Mouse (Mus musculus): ENCODE results near the gene Scyl2. TPM values are rescaled to one million over a fixed set of nuclear protein-coding genes. Genes with fewer than 3 reads are reported as not detected.
A peak's percentile ranks its signal among the peaks of the same experiment; 100 is the strongest.
"Not testable (repeated sequence)": the region's sequence is repeated elsewhere in the genome, so short reads cannot be mapped to it uniquely, and the experiment has no call there.

Scyl2 gene
- total and polyA plus RNA-seq, 2 experiments from 2014 or later: 7.0 to 35.6 TPM

DNA sequence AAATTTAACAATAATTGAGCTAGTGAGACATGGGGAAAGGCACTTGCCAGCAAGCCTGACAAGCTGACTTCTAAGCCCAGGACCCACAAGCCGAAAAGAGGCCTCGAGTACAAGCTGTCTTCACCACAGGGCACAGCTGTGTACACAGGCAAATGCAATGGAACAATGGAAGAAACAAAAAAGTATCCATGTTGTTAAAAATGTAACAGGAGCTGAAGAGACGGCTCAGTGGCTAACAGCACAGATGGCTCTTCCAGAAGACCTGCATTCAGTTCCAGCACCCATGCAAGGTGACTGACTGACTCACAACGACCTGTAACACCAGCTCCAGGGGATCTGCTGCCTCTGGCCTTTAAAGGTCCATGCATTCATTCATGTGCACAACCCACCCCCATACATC lies 9.5 kb downstream of the Scyl2 start:
- Histone ChIP-seq H3K36me3 (ENCODE audit: insufficient read depth, low read length) (peaks cover 9% of the 10 kb centered on the region), H3K4me2 (ENCODE audit: low read depth, low read length, poor library complexity, severe bottlenecking) (no peak overlapping the region), H3K27me3 (ENCODE audit: insufficient read depth, low read length) (no peaks in the 10 kb centered on the region), H3K27ac (ENCODE audit: low read depth, low read length) (no peak overlapping the region), H3K9me3 (ENCODE audit: low read length) (no peaks in the 10 kb centered on the region), H3K4me1 (ENCODE audit: insufficient read depth, low read length) (no peaks in the 10 kb centered on the region), H3K9ac (replicated peaks; ENCODE audit: low read length, poor library complexity, severe bottlenecking) (no peak overlapping the region), H3K4me3 (ENCODE audit: low read depth, low read length) (no peak overlapping the region)
- TF ChIP-seq CTCF (IDR thresholded peaks at IDR 0.05): no peak
- DNase-seq (ENCODE audit: low spot score) (peak; percentile 18), ATAC-seq (ENCODE audit: low FRiP score) (no peak)
- WGBS: 54% methylated on average over 4 of the region's 4 CpGs

DNA sequence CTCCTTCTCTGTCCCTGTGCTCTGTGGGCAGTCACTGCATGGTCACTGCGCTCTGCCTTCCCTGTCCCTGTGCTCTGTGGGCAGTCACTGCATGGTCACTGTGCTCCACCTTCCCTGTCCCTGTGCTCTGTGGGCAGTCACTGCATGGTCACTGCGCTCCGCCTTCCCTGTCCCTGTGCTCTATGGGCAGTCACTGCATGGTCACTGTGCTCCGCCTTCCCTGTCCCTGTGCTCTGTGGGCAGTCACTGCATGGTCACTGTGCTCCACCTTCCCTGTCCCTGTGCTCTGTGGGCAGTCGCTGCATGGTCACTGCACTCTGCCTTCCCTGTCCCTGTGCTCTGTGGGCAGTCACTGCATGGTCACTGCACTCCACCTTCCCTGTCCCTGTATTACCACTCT lies 15.7 kb downstream of the Scyl2 start:
- not testable (repeated sequence) for H3K4me2 ChIP-seq (ENCODE audit: low read depth, low read length, poor library complexity, severe bottlenecking); H3K27ac ChIP-seq (ENCODE audit: low read depth, low read length); H3K4me1 ChIP-seq (ENCODE audit: insufficient read depth, low read length); H3K9ac ChIP-seq (replicated peaks; ENCODE audit: low read length, poor library complexity, severe bottlenecking); ATAC-seq (ENCODE audit: low FRiP score); H3K27me3 ChIP-seq (ENCODE audit: insufficient read depth, low read length); H3K4me3 ChIP-seq (ENCODE audit: low read depth, low read length); H3K9me3 ChIP-seq (ENCODE audit: low read length); DNase-seq (ENCODE audit: low spot score); H3K36me3 ChIP-seq (ENCODE audit: insufficient read depth, low read length)
- 96% methylated on average over 5 of the region's 5 CpGs for WGBS

DNA sequence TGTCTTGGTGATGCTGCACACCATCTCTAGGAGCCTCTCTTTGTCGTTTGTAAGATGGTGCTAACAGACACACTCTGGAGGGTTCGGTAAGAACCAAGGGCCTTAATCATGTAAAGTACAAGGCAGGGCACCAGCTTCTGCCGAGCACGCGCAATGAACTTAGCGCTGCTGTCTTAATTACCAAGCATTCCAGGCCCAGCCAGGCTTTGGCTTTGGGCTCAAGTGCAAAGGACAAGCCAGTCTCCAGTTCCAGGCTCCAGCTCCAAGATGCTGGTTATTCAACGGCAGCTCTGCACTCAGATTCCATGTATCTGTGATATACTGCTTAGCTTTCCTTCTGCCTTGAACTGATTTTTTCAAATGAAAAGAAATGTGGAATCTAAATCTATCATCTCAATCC lies 18.5 kb downstream of the Scyl2 start:
- peaks cover 7% of the 10 kb centered on the region for H3K36me3 ChIP-seq (ENCODE audit: insufficient read depth, low read length)
- H3K27ac ChIP-seq (ENCODE audit: low read depth, low read length): no peak overlapping the region
- H3K27me3 ChIP-seq (ENCODE audit: insufficient read depth, low read length): no peaks in the 10 kb centered on the region
- H3K9me3 ChIP-seq (ENCODE audit: low read length): no peaks in the 10 kb centered on the region
- ATAC-seq (ENCODE audit: low FRiP score) (no peak), DNase-seq (ENCODE audit: low spot score) (no peak)
- no peak overlapping the region for H3K4me3 ChIP-seq (ENCODE audit: low read depth, low read length)
- no peaks in the 10 kb centered on the region for H3K4me1 ChIP-seq (ENCODE audit: insufficient read depth, low read length)
- WGBS: 81% methylated on average over 7 of the region's 7 CpGs
- no peak overlapping the region for H3K9ac ChIP-seq (replicated peaks; ENCODE audit: low read length, poor library complexity, severe bottlenecking)
- no peak for TF ChIP-seq CTCF (IDR thresholded peaks at IDR 0.05)
- H3K4me2 ChIP-seq (ENCODE audit: low read depth, low read length, poor library complexity, severe bottlenecking): no peak overlapping the region

DNA sequence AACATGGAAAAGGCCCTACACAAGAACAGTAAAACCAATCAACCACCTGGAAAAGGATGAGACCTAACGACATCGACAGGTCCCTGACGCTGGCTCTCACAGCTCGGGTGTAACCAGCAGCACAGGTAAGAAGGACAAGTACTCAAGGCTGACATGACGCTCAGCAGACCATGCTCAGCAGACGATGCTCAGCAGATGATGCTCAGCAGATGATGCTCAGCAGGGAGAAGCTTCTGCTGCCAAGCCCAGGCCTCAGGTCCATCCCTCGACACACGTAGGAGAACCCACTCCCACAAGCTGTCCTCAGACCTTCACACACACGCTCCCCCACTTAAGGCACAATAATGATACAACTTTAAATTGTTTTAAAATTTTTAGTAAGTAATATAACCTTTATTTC lies 20.4 kb downstream of the Scyl2 start:
- Histone ChIP-seq H3K4me2 (ENCODE audit: low read depth, low read length, poor library complexity, severe bottlenecking) (no peak overlapping the region), H3K27me3 (ENCODE audit: insufficient read depth, low read length) (no peaks in the 10 kb centered on the region), H3K4me3 (ENCODE audit: low read depth, low read length) (no peak overlapping the region), H3K27ac (ENCODE audit: low read depth, low read length) (no peak overlapping the region), H3K36me3 (ENCODE audit: insufficient read depth, low read length) (peaks cover 12% of the 10 kb centered on the region), H3K9ac (replicated peaks; ENCODE audit: low read length, poor library complexity, severe bottlenecking) (no peak overlapping the region), H3K4me1 (ENCODE audit: insufficient read depth, low read length) (no peaks in the 10 kb centered on the region), H3K9me3 (ENCODE audit: low read length) (no peaks in the 10 kb centered on the region)
- WGBS: 93% methylated on average over 9 of the region's 9 CpGs
- no peak for ATAC-seq (ENCODE audit: low FRiP score)
- TF ChIP-seq CTCF (IDR thresholded peaks at IDR 0.05): no peak
- peak; percentile 51 for DNase-seq (ENCODE audit: low spot score)

DNA sequence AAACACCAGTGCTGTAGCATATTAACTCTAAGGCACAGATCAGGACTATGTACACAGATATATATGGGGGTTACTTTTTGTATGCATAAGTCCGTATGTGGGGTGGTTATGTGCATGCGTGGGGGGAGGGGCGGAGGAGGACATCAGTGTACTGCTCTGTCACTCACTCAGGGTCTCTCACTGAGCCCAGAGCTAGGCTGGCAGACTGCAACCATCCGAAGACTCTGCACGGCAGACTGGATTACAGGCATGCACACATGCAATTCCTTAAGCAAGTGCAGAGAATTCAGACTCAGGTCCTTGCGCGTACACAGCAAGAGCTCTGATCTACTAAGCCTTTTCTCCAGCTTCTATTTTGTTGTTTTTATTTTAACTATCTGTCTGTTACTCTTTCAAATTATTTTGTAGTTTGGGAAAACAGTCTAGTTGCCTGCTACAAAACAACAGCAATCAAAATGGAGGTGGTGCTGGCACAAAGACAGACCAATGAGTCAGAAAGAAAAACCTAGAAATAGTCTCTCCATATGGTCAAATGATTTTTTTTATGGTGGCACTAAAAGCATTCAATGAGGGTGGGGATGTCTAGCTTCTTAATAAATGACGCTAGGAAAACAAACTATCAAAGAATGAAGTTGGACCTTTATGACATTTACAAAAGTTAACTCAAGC lies 21.0 kb downstream of the Scyl2 start:
- H3K4me3 ChIP-seq (ENCODE audit: low read depth, low read length): no peak overlapping the region
- no peak overlapping the region for H3K9ac ChIP-seq (replicated peaks; ENCODE audit: low read length, poor library complexity, severe bottlenecking)
- DNase-seq (ENCODE audit: low spot score): no peak
- H3K9me3 ChIP-seq (ENCODE audit: low read length): no peaks in the 10 kb centered on the region
- 93% methylated on average over 8 of the region's 8 CpGs for WGBS
- peaks cover 12% of the 10 kb centered on the region for H3K36me3 ChIP-seq (ENCODE audit: insufficient read depth, low read length)
- no peaks in the 10 kb centered on the region for H3K4me1 ChIP-seq (ENCODE audit: insufficient read depth, low read length)
- H3K27ac ChIP-seq (ENCODE audit: low read depth, low read length): no peak overlapping the region
- TF ChIP-seq CTCF (IDR thresholded peaks at IDR 0.05): no peak
- no peaks in the 10 kb centered on the region for H3K27me3 ChIP-seq (ENCODE audit: insufficient read depth, low read length)
- no peak; the same call in 1 of the 2 replicates for ATAC-seq (ENCODE audit: low FRiP score)
- H3K4me2 ChIP-seq (ENCODE audit: low read depth, low read length, poor library complexity, severe bottlenecking): no peak overlapping the region

DNA sequence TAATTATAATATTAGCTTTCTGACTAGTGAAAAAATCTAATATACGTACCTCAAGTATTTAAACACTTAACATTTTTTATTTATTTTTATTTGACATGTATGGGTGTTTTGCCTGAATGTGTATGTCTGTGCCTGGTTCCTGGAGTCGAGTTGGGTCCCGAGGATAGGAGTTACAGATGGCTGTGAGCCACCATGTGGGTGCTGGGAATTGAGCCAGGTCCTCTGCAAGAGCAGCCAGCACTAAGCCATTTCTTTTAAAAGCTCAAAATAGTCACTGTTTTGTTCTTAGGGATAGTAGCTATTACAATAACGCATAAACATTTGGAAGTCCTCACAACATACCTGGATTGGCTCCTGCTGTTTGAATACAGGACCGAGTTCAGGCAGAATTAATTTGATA lies 29.7 kb downstream of the Scyl2 start:
- ATAC-seq (ENCODE audit: low FRiP score) (no peak), DNase-seq (ENCODE audit: low spot score) (no peak)
- TF ChIP-seq CTCF (IDR thresholded peaks at IDR 0.05): no peak
- 82% methylated on average over 5 of the region's 5 CpGs for WGBS
- Histone ChIP-seq H3K9me3 (ENCODE audit: low read length) (no peaks in the 10 kb centered on the region), H3K27me3 (ENCODE audit: insufficient read depth, low read length) (no peaks in the 10 kb centered on the region), H3K27ac (ENCODE audit: low read depth, low read length) (no peak overlapping the region), H3K36me3 (ENCODE audit: insufficient read depth, low read length) (peaks cover 47% of the 10 kb centered on the region), H3K4me2 (ENCODE audit: low read depth, low read length, poor library complexity, severe bottlenecking) (no peak overlapping the region), H3K9ac (replicated peaks; ENCODE audit: low read length, poor library complexity, severe bottlenecking) (no peak overlapping the region), H3K4me3 (ENCODE audit: low read depth, low read length) (no peak overlapping the region), H3K4me1 (ENCODE audit: insufficient read depth, low read length) (no peaks in the 10 kb centered on the region)

Measured in midbrain, postnatal 0 days (tissue).